Mouse (Mus musculus): ENCODE measurements around the gene Stk32b.

DNA sequence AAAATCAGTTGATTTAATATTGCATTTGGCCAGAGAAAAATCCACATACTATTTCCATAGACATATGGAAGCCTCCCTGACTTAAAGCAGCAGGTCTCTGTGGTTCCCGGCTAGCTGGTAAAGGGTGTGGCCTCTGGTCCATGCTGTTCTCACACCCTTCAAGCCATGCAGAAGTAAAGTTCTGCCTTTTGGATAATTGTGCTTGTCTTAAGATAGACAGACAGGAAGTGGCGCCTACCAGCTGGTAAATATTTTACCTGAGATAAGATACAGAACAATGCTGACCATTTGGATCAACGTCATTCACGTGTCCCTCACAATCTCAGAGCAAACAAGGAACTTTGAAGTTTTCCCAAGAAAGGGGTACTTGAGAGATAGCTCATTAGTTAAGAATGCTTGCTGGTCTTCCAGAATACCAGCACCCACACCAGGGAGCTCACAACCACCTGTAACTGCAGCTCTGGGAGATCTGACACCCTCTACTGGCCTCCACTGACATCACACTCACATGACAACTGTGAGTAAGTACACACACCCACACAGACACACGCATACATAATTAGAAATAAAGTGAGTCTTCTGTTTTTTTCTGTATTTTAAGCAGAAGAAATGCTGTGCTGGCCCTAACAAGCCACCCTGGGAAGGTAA lies 7.6 kb downstream of the Stk32b start:
- no peak for TF ChIP-seq CTCF (IDR thresholded peaks at IDR 0.05; ENCODE audit: control insufficient read depth, insufficient read depth, insufficient read length)
- TF ChIP-seq MAX (IDR thresholded peaks at IDR 0.05): no peak
- no peak for TF ChIP-seq MYOG (IDR thresholded peaks at IDR 0.05; ENCODE audit: control insufficient read depth, extremely low read depth, insufficient read length)
- TF ChIP-seq CEBPB (IDR thresholded peaks at IDR 0.05; ENCODE audit: low read depth): no peak

All from C2C12 (cell line).